Mouse (Mus musculus): Measurements from ENCODE around the gene Tm4sf19. TPM values are rescaled to one million over a fixed set of nuclear protein-coding genes. Genes with fewer than 3 reads are reported as not detected.

Gene Tm4sf19
- polyA plus RNA-seq, 2 experiments = 0.04 TPM; not detected in 1

- H3K4me3 ChIP-seq (ENCODE audit: insufficient read depth in 1 of 2, low read depth in 2 of 2, low read length in 2 of 2) = no peak overlapping the region
- peaks cover 3% of the 10 kb centered on the region for H3K36me3 ChIP-seq (replicated peaks; ENCODE audit: control insufficient read depth, insufficient read depth, low read depth)
- H3K27me3 ChIP-seq (ENCODE audit: control insufficient read depth, insufficient read depth, low read length) = no peaks in the 10 kb centered on the region
- ATAC-seq (ENCODE audit: insufficient read depth) (no peak), DNase-seq (ENCODE audit: low read depth in 3 of 3, low spot score in 3 of 3) (no peak)
- H3K9ac ChIP-seq (replicated peaks) = no peak overlapping the region
- H3K9me3 ChIP-seq (ENCODE audit: control insufficient read depth, low read length) = no peaks in the 10 kb centered on the region
- no peak overlapping the region for H3K27ac ChIP-seq
- WGBS (ENCODE audit: insufficient replicate concordance) = 75% methylated on average over 3 of the region's 3 CpGs
- H3K4me2 ChIP-seq (ENCODE audit: low read depth) = no peak overlapping the region
- no peak for TF ChIP-seq EP300 (IDR thresholded peaks at IDR 0.05; ENCODE audit: low read depth)
- no peak for TF ChIP-seq CTCF (IDR thresholded peaks at IDR 0.05; ENCODE audit: low read depth)
- H3K4me1 ChIP-seq (replicated peaks; ENCODE audit: control insufficient read depth in 2 of 2, insufficient read depth in 2 of 2, low read length in 1 of 2) = peaks cover 0 to 5% of the 10 kb centered on the region in 2 experiments; a peak in 2 of 4 replicates
Measured at GRCm38 (mm10) chr16:32390882-32391281, 9.4 kb upstream of the Tm4sf19 start.

- no peak overlapping the region for H3K27ac ChIP-seq
- no peak for DNase-seq (ENCODE audit: low read depth in 3 of 3, low spot score in 3 of 3)
- no peaks in the 10 kb centered on the region; the same call in 1 of the 2 replicates for H3K36me3 ChIP-seq (replicated peaks; ENCODE audit: control insufficient read depth, insufficient read depth, low read depth)
- no peak for TF ChIP-seq EP300 (IDR thresholded peaks at IDR 0.05; ENCODE audit: low read depth)
- no peak for TF ChIP-seq CTCF (IDR thresholded peaks at IDR 0.05; ENCODE audit: low read depth)
- no peaks in the 10 kb centered on the region; a peak in 1 of 4 replicates for H3K4me1 ChIP-seq (replicated peaks; ENCODE audit: control insufficient read depth in 2 of 2, insufficient read depth in 2 of 2, low read length in 1 of 2)
- WGBS (ENCODE audit: insufficient replicate concordance) = 46% methylated on average over 6 of the region's 6 CpGs
- H3K4me3 ChIP-seq (ENCODE audit: insufficient read depth in 1 of 2, low read depth in 2 of 2, low read length in 2 of 2) = no peak overlapping the region
- no peak overlapping the region for H3K4me2 ChIP-seq (ENCODE audit: low read depth)
- ATAC-seq (ENCODE audit: insufficient read depth) = no peak
- H3K9me3 ChIP-seq (ENCODE audit: control insufficient read depth, low read length) = no peaks in the 10 kb centered on the region
- no peak overlapping the region for H3K9ac ChIP-seq (replicated peaks)
- H3K27me3 ChIP-seq (ENCODE audit: control insufficient read depth, insufficient read depth, low read length) = no peaks in the 10 kb centered on the region
Measured at GRCm38 (mm10) chr16:32395679-32396540, 4.4 kb upstream of the Tm4sf19 start.

- Histone ChIP-seq H3K27me3 (ENCODE audit: control insufficient read depth, insufficient read depth, low read length) (no peaks in the 10 kb centered on the region), H3K4me3 (ENCODE audit: insufficient read depth in 1 of 2, low read depth in 2 of 2, low read length in 2 of 2) (no peak overlapping the region), H3K36me3 (replicated peaks; ENCODE audit: control insufficient read depth, insufficient read depth, low read depth) (no peaks in the 10 kb centered on the region), H3K4me1 (replicated peaks; ENCODE audit: control insufficient read depth in 2 of 2, insufficient read depth in 2 of 2, low read length in 1 of 2) (no peaks in the 10 kb centered on the region; a peak in 1 of 4 replicates), H3K4me2 (ENCODE audit: low read depth) (no peak overlapping the region), H3K9ac (replicated peaks) (no peak overlapping the region), H3K27ac (no peak overlapping the region), H3K9me3 (ENCODE audit: control insufficient read depth, low read length) (no peaks in the 10 kb centered on the region)
- TF ChIP-seq EP300 (IDR thresholded peaks at IDR 0.05; ENCODE audit: low read depth) (no peak), CTCF (IDR thresholded peaks at IDR 0.05; ENCODE audit: low read depth) (no peak)
- 67% methylated on average over 3 of the region's 3 CpGs for WGBS (ENCODE audit: insufficient replicate concordance)
- DNase-seq (ENCODE audit: low read depth in 3 of 3, low spot score in 3 of 3) (no peak), ATAC-seq (ENCODE audit: insufficient read depth) (no peak)
Measured at GRCm38 (mm10) chr16:32396541-32396835, 3.8 kb upstream of the Tm4sf19 start.

GRCm38 (mm10) chr16:32398206-32398605 lies 2.1 kb upstream of the Tm4sf19 start:
- no peak overlapping the region for H3K4me2 ChIP-seq (ENCODE audit: low read depth)
- no peak for TF ChIP-seq EP300 (IDR thresholded peaks at IDR 0.05; ENCODE audit: low read depth)
- TF ChIP-seq CTCF (IDR thresholded peaks at IDR 0.05; ENCODE audit: low read depth) = no peak
- no peaks in the 10 kb centered on the region for H3K27me3 ChIP-seq (ENCODE audit: control insufficient read depth, insufficient read depth, low read length)
- no peaks in the 10 kb centered on the region; a peak in 1 of 4 replicates for H3K4me1 ChIP-seq (replicated peaks; ENCODE audit: control insufficient read depth in 2 of 2, insufficient read depth in 2 of 2, low read length in 1 of 2)
- no peak for ATAC-seq (ENCODE audit: insufficient read depth)
- H3K4me3 ChIP-seq (ENCODE audit: insufficient read depth in 1 of 2, low read depth in 2 of 2, low read length in 2 of 2) = no peak overlapping the region
- no peak overlapping the region for H3K9ac ChIP-seq (replicated peaks)
- DNase-seq (ENCODE audit: low read depth in 3 of 3, low spot score in 3 of 3) = no peak
- no peaks in the 10 kb centered on the region for H3K36me3 ChIP-seq (replicated peaks; ENCODE audit: control insufficient read depth, insufficient read depth, low read depth)
- H3K9me3 ChIP-seq (ENCODE audit: control insufficient read depth, low read length) = no peaks in the 10 kb centered on the region
- H3K27ac ChIP-seq = no peak overlapping the region
- 60% methylated on average over 3 of the region's 3 CpGs for WGBS (ENCODE audit: insufficient replicate concordance)

- 41% methylated on average over 9 of the region's 9 CpGs for WGBS (ENCODE audit: insufficient replicate concordance)
- H3K27ac ChIP-seq = no peak overlapping the region
- H3K4me3 ChIP-seq (ENCODE audit: insufficient read depth in 1 of 2, low read depth in 2 of 2, low read length in 2 of 2) = no peak overlapping the region
- TF ChIP-seq CTCF (IDR thresholded peaks at IDR 0.05; ENCODE audit: low read depth) = no peak
- TF ChIP-seq EP300 (IDR thresholded peaks at IDR 0.05; ENCODE audit: low read depth) = no peak
- no peaks in the 10 kb centered on the region for H3K9me3 ChIP-seq (ENCODE audit: control insufficient read depth, low read length)
- no peak for ATAC-seq (ENCODE audit: insufficient read depth)
- H3K36me3 ChIP-seq (replicated peaks; ENCODE audit: control insufficient read depth, insufficient read depth, low read depth) = no peaks in the 10 kb centered on the region
- no peaks in the 10 kb centered on the region for H3K4me1 ChIP-seq (replicated peaks; ENCODE audit: control insufficient read depth in 2 of 2, insufficient read depth in 2 of 2, low read length in 1 of 2)
- DNase-seq (ENCODE audit: low read depth in 3 of 3, low spot score in 3 of 3) = no peak
- no peak overlapping the region for H3K9ac ChIP-seq (replicated peaks)
- no peaks in the 10 kb centered on the region for H3K27me3 ChIP-seq (ENCODE audit: control insufficient read depth, insufficient read depth, low read length)
- no peak overlapping the region for H3K4me2 ChIP-seq (ENCODE audit: low read depth)
Measured at GRCm38 (mm10) chr16:32401335-32401965, 1.1 kb downstream of the Tm4sf19 start.
